Mouse (Mus musculus) G1E (cell line): Measurements from ENCODE around the gene Bcl10.

ENCODE experiments used
- CTCF ChIP-seq: IDR thresholded peaks from 2 replicates; pipeline ENCODE4 v1.5.1; 2012; ENCODE audit warnings: low read depth, low read length, inconsistent platforms, mixed read lengths
- GATA1 ChIP-seq: IDR thresholded peaks from 2 replicates; pipeline ENCODE4 v1.6.1; 2012; ENCODE audit warnings: borderline replicate concordance, low read length, inconsistent platforms, mixed read lengths
- GATA2 ChIP-seq: IDR thresholded peaks from 2 replicates; pipeline ENCODE4 v1.6.1; 2012; ENCODE audit warnings: low read depth, low read length, inconsistent platforms, borderline replicate concordance
- POLR2AphosphoS5 ChIP-seq: IDR thresholded peaks from 2 replicates; pipeline ENCODE4 v1.6.1; 2012; ENCODE audit warnings: low read depth, low read length, inconsistent platforms; ENCODE audit not compliant: insufficient replicate concordance
- TAL1 ChIP-seq: conservative IDR thresholded peaks from 2 replicates; pipeline ENCODE4 v1.6.1; 2012; ENCODE audit warnings: low read depth, low read length, inconsistent platforms, mixed read lengths

DNA sequence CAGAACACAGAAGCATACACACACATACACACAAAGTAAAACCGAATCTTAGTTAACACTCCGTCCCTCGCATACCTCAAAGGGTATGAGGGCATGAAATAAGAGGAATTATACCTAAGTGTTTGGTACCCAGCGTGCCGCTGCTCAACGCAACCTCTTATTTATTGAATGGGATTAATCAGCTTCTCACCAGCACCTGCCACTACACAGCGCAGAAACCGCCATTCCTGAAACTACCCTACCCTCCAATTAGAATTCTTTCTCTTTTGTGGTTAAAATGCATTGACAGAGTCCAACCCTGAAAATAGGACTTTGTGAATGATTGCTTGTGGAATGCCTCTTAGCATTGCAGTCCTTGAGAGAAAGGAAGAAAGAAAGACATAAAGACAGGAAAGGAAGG is 19.1 kb upstream of the Bcl10 start:
- TF ChIP-seq CTCF (no peak), TAL1 (no peak), GATA1 (no peak), GATA2 (no peak), POLR2AphosphoS5 (no peak)
